Mouse (Mus musculus) liver, embryonic 16.5 days (tissue): ENCODE data around the gene Gdpd4. TPM values are rescaled to one million over a fixed set of nuclear protein-coding genes. Genes with fewer than 3 reads are reported as not detected.

ENCODE experiments used
- ATAC-seq: fragments of 200-750 bp; cut with Nextera tagmentation; 2 replicates; pipeline ENCODE4 v1.8.0; 2017; ENCODE audit warnings: low read depth, mild to moderate bottlenecking, moderate number of reproducible peaks, moderate library complexity
- H3K27ac ChIP-seq: fragments of 300-500 bp; sonication (generic); 2 replicates; pipeline ENCODE4 v1.5.1; 2014; ENCODE audit warnings: mild to moderate bottlenecking, low read length
- H3K27me3 ChIP-seq: fragments of 300-500 bp; sonication (generic); 2 replicates; pipeline ENCODE4 v1.6.1; 2014; ENCODE audit warnings: low read depth, low read length, mixed read lengths; ENCODE audit not compliant: control insufficient read depth, insufficient read depth
- H3K36me3 ChIP-seq: fragments of 300-500 bp; sonication (generic); 2 replicates; pipeline ENCODE4 v1.6.1; 2014; ENCODE audit warnings: mild to moderate bottlenecking; ENCODE audit not compliant: control insufficient read depth, insufficient read depth
- H3K4me1 ChIP-seq: fragments of 300-500 bp; sonication (generic); 2 replicates; pipeline ENCODE4 v1.6.1; 2014; ENCODE audit warnings: low read depth, low read length, mixed read lengths; ENCODE audit not compliant: control insufficient read depth
- H3K4me2 ChIP-seq: fragments of 300-500 bp; sonication (generic); 2 replicates; pipeline ENCODE4 v1.6.1; 2014; ENCODE audit warnings: low read depth, low read length, mixed read lengths
- H3K4me3 ChIP-seq: fragments of 300-500 bp; sonication (generic); 2 replicates; pipeline ENCODE4 v1.5.1; 2014; ENCODE audit warnings: low read depth, mild to moderate bottlenecking, low read length
- H3K9ac ChIP-seq: fragments of 300-500 bp; sonication (generic); 2 replicates; pipeline ENCODE4 v1.6.1; 2014; ENCODE audit warnings: low read depth, low read length
- H3K9me3 ChIP-seq: fragments of 300-500 bp; sonication (generic); replicated peaks from 2 replicates; pipeline ENCODE4 v1.6.1; 2016; ENCODE audit warnings: low read length; ENCODE audit not compliant: control insufficient read depth
- WGBS: fragments of 180-500 bp; shearing (Covaris S2); extraction: QIAGEN DNeasy Blood & Tissue Kit; methylation state at CpG from one replicate; pipeline ENCODE4 v1.1.7; 2014; ENCODE audit not compliant: insufficient replicate concordance; 5-methylcytosine and 5-hydroxymethylcytosine counted together
- polyA plus RNA-seq: library from polyadenylated mRNA; unstranded; fragments of >200 nt; fragmentation: Nextera tagmentation; extraction: Ambion mirVana; gene quantifications from 2 replicates; pipeline ENCODE4 v1.2.1, GENCODE M21; 2015

Gdpd4 gene
- not detected in 2 replicates for polyA plus RNA-seq

DNA sequence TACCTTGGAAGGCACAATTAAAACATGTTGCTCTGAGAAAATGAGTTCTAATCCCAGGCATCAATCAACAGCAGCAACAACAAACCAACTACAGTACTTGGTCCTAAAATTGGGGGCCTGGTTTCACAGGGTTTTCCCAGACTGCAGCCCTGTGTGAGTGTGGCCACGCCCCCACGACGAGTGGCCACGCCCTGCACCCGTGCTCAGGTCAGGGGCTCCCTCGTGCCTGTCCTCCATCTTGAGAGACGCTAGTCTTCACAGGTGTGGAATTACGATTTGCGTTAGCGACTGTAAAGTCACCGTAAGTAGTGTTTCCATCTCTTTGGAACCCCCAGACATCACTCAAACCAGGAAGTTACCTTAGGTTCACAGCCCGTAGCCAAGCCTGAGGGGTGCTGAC lies at the start of gene Gdpd4:
TSS of gene Gdpd4 (plus strand) at position 214 of the 400 bp plus-strand sequence.
- WGBS, result 64% methylated on average over 12 of the region's 12 CpGs
- Histone ChIP-seq H3K36me3 (no peaks in the 10 kb centered on the region), H3K4me3 (no peak within 1 kb of the TSS), H3K4me1 (no peaks in the 10 kb centered on the region), H3K27me3 (no peaks in the 10 kb centered on the region), H3K9ac (no peak within 1 kb of the TSS), H3K9me3 (no peaks in the 10 kb centered on the region), H3K27ac (no peak within 1 kb of the TSS), H3K4me2 (no peak within 1 kb of the TSS)
- ATAC-seq, result no peak

DNA sequence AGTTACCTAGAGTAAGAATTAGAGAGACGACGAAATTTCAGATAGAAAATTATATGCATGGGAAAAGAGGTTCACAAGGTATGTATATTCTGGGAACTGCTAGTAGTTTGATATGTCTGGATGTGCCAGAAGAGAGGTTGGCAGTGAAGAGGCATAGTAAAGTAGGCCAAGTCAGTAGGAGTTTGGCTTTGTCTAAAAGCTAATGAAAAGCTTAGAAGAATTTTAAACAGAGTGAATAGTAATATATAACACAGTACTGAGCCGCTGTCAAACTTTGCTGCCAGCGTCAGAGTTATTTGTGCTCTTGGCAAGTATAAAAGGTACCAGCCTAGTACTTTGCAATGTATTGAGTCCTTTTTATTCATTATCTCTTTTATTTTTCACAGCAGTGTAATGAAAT lies 47.4 kb upstream of the Gdpd4 start:
- no peak overlapping the region for H3K4me3 ChIP-seq
- H3K4me2 ChIP-seq, result no peak overlapping the region
- 80% methylated on average over 4 of the region's 4 CpGs for WGBS
- no peaks in the 10 kb centered on the region for H3K9me3 ChIP-seq
- no peaks in the 10 kb centered on the region for H3K27me3 ChIP-seq
- H3K36me3 ChIP-seq, result no peaks in the 10 kb centered on the region
- H3K9ac ChIP-seq, result no peak overlapping the region
- ATAC-seq, result no peak
- H3K27ac ChIP-seq, result no peak overlapping the region
- H3K4me1 ChIP-seq, result no peaks in the 10 kb centered on the region

DNA sequence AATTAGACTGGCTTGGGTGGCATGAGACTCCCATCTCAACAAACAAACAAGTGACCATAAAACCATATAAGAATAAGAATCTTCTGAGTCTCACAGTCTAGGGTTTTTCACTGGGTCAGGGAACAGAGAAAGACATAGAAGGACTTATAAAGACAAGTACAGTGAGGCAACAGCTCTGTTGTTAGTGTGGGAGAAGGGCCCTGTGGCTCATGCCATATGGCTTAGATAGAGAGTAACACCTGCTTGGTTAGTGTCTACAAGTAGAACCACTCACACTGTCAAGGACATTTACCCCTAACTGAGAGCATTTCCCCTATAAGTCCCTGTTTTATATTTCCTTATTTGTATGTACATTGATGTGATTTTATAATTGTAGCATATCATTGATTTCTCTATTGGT lies 46.4 kb upstream of the Gdpd4 start:
- ATAC-seq, result no peak
- Histone ChIP-seq H3K27me3 (no peaks in the 10 kb centered on the region), H3K9ac (no peak overlapping the region), H3K36me3 (no peaks in the 10 kb centered on the region), H3K4me1 (no peaks in the 10 kb centered on the region), H3K4me3 (no peak overlapping the region), H3K27ac (no peak overlapping the region), H3K9me3 (no peaks in the 10 kb centered on the region), H3K4me2 (no peak overlapping the region)

DNA sequence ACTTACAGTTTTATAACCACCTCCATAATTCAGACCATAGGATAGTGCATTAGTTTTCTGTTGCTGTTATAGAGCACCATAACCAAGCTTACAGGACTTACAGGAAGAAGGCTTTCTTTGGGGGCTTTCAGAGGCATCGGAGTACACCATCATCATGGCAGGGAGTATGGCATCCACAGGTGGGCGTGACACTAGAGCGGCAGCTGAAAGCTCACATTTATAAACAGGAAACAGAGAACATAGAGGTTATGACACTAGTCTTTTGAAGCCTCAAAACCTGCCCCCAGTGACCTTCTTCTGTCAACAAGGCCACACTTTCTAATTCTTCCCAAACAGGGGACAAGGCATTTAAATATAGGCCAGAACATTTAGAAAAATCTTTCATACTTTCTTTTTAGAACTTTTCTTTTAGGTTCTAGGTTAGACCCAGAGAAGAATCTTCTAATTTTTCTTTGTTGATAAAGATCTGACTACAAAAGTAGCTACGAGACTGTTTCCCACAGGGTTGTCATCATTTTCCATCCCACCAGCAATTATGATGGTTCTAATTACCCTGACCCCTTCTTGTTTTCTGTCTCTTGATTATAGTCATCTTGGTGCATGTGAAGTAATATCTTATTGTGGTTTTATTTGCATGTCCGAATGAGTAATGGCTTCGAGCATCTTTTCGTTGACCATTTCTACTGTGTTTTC lies 41.8 kb upstream of the Gdpd4 start:
- WGBS, result 60% methylated on average over 7 of the region's 7 CpGs
- Histone ChIP-seq H3K36me3 (no peaks in the 10 kb centered on the region), H3K4me2 (no peak overlapping the region), H3K27ac (no peak overlapping the region), H3K9me3 (no peaks in the 10 kb centered on the region), H3K27me3 (no peaks in the 10 kb centered on the region), H3K4me3 (no peak overlapping the region), H3K9ac (no peak overlapping the region), H3K4me1 (no peaks in the 10 kb centered on the region)
- no peak for ATAC-seq

DNA sequence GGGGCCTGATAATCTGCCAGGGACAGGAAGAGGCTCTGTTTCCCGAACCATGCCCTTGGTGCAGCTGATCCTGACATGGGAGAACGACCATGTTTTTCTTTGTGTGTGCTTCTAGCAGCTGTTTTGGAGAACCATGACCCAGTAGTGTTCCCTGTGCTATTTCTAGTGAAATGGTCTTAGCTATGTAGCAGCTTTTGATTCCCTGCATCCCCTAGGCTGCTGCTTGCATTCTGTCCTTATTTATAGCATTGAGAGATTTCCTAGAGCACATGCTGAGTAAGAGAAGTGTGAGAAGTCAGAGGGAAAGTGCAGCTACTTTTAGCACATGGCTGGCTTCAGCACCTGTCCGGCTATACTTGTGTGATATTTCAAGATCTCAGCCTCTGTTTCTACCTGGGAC lies 8.1 kb upstream of the Gdpd4 start:
- no peaks in the 10 kb centered on the region for H3K4me1 ChIP-seq
- whole genome bisulfite sequencing, result 49% methylated on average over 3 of the region's 3 CpGs
- H3K27ac ChIP-seq, result no peak overlapping the region
- no peaks in the 10 kb centered on the region for H3K9me3 ChIP-seq
- ATAC-seq, result no peak
- H3K36me3 ChIP-seq, result no peaks in the 10 kb centered on the region
- no peak overlapping the region for H3K9ac ChIP-seq
- H3K4me2 ChIP-seq, result no peak overlapping the region
- no peaks in the 10 kb centered on the region for H3K27me3 ChIP-seq
- H3K4me3 ChIP-seq, result no peak overlapping the region

DNA sequence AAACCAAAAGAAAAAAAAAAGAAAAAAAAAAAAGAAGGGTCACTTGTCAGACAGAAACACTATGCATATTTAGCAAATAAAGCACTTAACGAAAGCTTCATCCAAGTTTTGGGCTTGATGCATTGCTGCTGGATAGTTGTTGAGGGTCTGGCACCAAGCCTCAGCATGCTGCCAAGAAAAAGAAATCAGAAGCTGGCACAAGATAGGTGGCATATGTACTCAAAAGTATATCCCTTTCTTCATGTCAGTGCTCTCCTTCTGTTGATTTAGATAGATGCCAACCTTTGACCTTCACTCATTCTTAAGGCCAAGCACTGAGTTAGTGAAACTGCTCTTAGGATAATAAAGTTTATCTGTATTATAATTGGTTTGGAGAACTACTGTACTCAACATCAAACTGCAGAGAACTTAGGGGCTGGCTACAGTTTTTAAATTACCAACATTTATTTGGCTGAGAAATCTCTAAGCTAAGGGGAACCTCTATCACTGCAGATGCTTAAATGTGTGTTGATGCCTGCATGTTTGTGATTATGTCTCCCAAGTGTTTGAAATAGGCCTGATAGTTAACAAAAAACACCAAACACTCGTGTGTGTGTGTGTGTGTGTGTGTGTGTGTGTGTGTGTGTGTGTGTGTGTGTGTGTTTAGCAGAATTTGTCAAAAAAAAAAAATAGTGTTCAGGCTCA lies 4.8 kb upstream of the Gdpd4 start:
- Histone ChIP-seq H3K9me3 (no peaks in the 10 kb centered on the region), H3K36me3 (no peaks in the 10 kb centered on the region), H3K27ac (no peak overlapping the region), H3K9ac (no peak overlapping the region), H3K4me2 (no peak overlapping the region), H3K4me3 (no peak overlapping the region), H3K4me1 (no peaks in the 10 kb centered on the region), H3K27me3 (no peaks in the 10 kb centered on the region)
- no peak for ATAC-seq
- WGBS, result 47% methylated on average over 2 of the region's 2 CpGs

DNA sequence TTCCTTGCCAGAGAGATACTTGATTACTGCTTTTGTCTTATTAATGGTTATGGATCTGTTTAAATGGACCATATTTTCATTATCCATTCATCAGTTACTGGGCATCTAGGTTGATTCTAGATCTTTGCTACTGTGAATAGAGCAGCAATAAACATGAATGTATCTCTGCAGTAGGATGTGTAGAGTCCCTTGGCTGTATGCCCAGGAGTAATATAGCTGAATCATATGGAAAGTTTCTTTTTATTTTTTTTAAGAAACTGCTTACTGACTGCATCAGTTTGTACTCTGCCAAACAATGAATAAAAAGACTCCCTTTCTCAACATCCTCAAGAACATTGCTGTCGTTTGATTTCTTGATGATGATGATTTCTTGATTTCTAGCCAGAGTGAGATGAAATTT lies 6.1 kb downstream of the Gdpd4 start:
- Histone ChIP-seq H3K9ac (no peak overlapping the region), H3K4me2 (no peak overlapping the region), H3K27ac (no peak overlapping the region), H3K27me3 (no peaks in the 10 kb centered on the region), H3K4me1 (no peaks in the 10 kb centered on the region), H3K4me3 (no peak overlapping the region), H3K9me3 (no peaks in the 10 kb centered on the region), H3K36me3 (no peaks in the 10 kb centered on the region)
- WGBS, result 52% methylated on average over 1 of the region's 1 CpGs
- ATAC-seq, result no peak

DNA sequence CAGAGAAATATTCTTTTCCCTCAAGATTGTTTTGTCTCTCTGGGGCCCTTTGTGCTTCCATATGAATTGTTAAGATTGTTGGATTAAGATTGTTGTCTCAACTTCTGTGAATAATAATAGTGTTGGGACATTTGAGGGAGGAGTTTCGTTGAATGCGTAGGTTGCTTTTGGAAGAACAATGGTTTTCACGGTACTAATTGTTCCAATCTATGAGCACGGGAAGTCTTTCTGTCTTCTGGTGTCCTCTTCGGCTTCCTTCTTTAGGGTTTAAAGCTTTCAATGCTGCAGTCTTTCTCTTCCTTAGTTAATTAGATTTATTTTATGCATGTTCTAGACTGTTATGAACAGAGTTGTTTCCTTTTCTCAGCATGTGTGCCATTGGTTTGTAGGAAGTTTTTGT lies 7.2 kb downstream of the Gdpd4 start:
- WGBS, result 73% methylated on average over 5 of the region's 5 CpGs
- H3K36me3 ChIP-seq, result no peaks in the 10 kb centered on the region
- H3K4me3 ChIP-seq, result no peak overlapping the region
- no peaks in the 10 kb centered on the region for H3K4me1 ChIP-seq
- no peak overlapping the region for H3K9ac ChIP-seq
- H3K9me3 ChIP-seq, result no peaks in the 10 kb centered on the region
- H3K27me3 ChIP-seq, result no peaks in the 10 kb centered on the region
- H3K4me2 ChIP-seq, result no peak overlapping the region
- no peak overlapping the region for H3K27ac ChIP-seq
- no peak for ATAC-seq

DNA sequence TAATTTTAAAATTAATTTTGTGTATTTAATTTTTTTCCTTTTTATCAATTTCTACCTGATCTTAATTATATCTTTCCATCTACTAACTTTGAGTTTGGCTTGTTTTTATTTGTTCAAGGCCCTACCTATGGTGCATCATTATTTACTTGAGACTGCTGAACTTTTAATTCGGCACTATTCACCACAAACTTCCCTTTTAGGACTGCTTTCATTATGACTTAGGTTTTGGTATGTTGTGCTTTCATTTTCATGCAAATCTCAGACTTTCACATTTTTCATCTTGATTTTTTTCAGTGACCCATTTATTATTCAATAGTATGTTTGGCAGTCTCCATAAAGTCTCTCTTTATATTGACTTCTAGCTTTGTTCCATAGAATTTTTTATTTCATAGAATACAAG lies 24.7 kb downstream of the Gdpd4 start:
- Histone ChIP-seq H3K27me3 (no peaks in the 10 kb centered on the region), H3K4me2 (no peak overlapping the region), H3K27ac (no peak overlapping the region), H3K36me3 (no peaks in the 10 kb centered on the region), H3K4me1 (no peaks in the 10 kb centered on the region), H3K4me3 (no peak overlapping the region), H3K9me3 (no peaks in the 10 kb centered on the region), H3K9ac (no peak overlapping the region)
- no peak for ATAC-seq
- 36% methylated on average over 1 of the region's 1 CpGs for WGBS
